Mouse (Mus musculus): ENCODE results near the gene Hoxb4. TPM values are rescaled to one million over a fixed set of nuclear protein-coding genes. Genes with fewer than 3 reads are reported as not detected.

Hoxb4 gene
- polyA plus RNA-seq, 1 experiment from 2014 or later: not detected

GRCm38 (mm10) chr11:96313806-96314428, 4.2 kb upstream of the Hoxb4 start:
- H3K9ac ChIP-seq (replicated peaks; ENCODE audit: low read depth, low read length): no peak overlapping the region
- peaks cover 96% of the 10 kb centered on the region for H3K27me3 ChIP-seq (replicated peaks; ENCODE audit: control insufficient read depth, insufficient read depth, low read length)
- WGBS: 6% methylated on average over 12 of the region's 12 CpGs
- no peak for ATAC-seq
- no peaks in the 10 kb centered on the region for H3K9me3 ChIP-seq (ENCODE audit: control insufficient read depth, low read length)
- H3K4me3 ChIP-seq (replicated peaks; ENCODE audit: low read length): no peak overlapping the region
- no peaks in the 10 kb centered on the region for H3K36me3 ChIP-seq (ENCODE audit: control insufficient read depth, insufficient read depth)
- no peaks in the 10 kb centered on the region for H3K4me1 ChIP-seq (replicated peaks; ENCODE audit: control insufficient read depth, insufficient read depth, low read length)
- H3K4me2 ChIP-seq (ENCODE audit: low read length): no peak overlapping the region
- no peak overlapping the region for H3K27ac ChIP-seq (ENCODE audit: low read length)

GRCm38 (mm10) chr11:96314671-96315343, 3.3 kb upstream of the Hoxb4 start:
- no peaks in the 10 kb centered on the region for H3K4me1 ChIP-seq (replicated peaks; ENCODE audit: control insufficient read depth, insufficient read depth, low read length)
- no peak overlapping the region for H3K9ac ChIP-seq (replicated peaks; ENCODE audit: low read depth, low read length)
- no peak overlapping the region for H3K4me2 ChIP-seq (ENCODE audit: low read length)
- H3K4me3 ChIP-seq (replicated peaks; ENCODE audit: low read length): no peak overlapping the region
- ATAC-seq: no peak
- WGBS: 2% methylated on average over 34 of the region's 34 CpGs
- H3K9me3 ChIP-seq (ENCODE audit: control insufficient read depth, low read length): no peaks in the 10 kb centered on the region
- H3K27ac ChIP-seq (ENCODE audit: low read length): no peak overlapping the region
- peaks cover 96% of the 10 kb centered on the region for H3K27me3 ChIP-seq (replicated peaks; ENCODE audit: control insufficient read depth, insufficient read depth, low read length)
- H3K36me3 ChIP-seq (ENCODE audit: control insufficient read depth, insufficient read depth): no peaks in the 10 kb centered on the region

GRCm38 (mm10) chr11:96315344-96315681, 2.8 kb upstream of the Hoxb4 start:
- Histone ChIP-seq H3K9ac (replicated peaks; ENCODE audit: low read depth, low read length) (no peak overlapping the region), H3K4me1 (replicated peaks; ENCODE audit: control insufficient read depth, insufficient read depth, low read length) (no peaks in the 10 kb centered on the region), H3K4me2 (ENCODE audit: low read length) (no peak overlapping the region), H3K27ac (ENCODE audit: low read length) (no peak overlapping the region), H3K27me3 (replicated peaks; ENCODE audit: control insufficient read depth, insufficient read depth, low read length) (peaks cover 96% of the 10 kb centered on the region), H3K9me3 (ENCODE audit: control insufficient read depth, low read length) (no peaks in the 10 kb centered on the region), H3K36me3 (ENCODE audit: control insufficient read depth, insufficient read depth) (no peaks in the 10 kb centered on the region), H3K4me3 (replicated peaks; ENCODE audit: low read length) (no peak overlapping the region)
- ATAC-seq: no peak
- WGBS: under 1% methylated on average over 5 of the region's 5 CpGs

GRCm38 (mm10) chr11:96316696-96317607, 1.1 kb upstream of the Hoxb4 start:
- Histone ChIP-seq H3K27ac (ENCODE audit: low read length) (no peak overlapping the region), H3K4me1 (replicated peaks; ENCODE audit: control insufficient read depth, insufficient read depth, low read length) (no peaks in the 10 kb centered on the region), H3K36me3 (ENCODE audit: control insufficient read depth, insufficient read depth) (no peaks in the 10 kb centered on the region), H3K9me3 (ENCODE audit: control insufficient read depth, low read length) (no peaks in the 10 kb centered on the region), H3K4me2 (ENCODE audit: low read length) (no peak overlapping the region), H3K4me3 (replicated peaks; ENCODE audit: low read length) (no peak overlapping the region), H3K27me3 (replicated peaks; ENCODE audit: control insufficient read depth, insufficient read depth, low read length) (peaks cover 95% of the 10 kb centered on the region), H3K9ac (replicated peaks; ENCODE audit: low read depth, low read length) (no peak overlapping the region)
- no peak for ATAC-seq
- WGBS: 6% methylated on average over 18 of the region's 18 CpGs

- H3K9ac ChIP-seq (replicated peaks; ENCODE audit: low read depth, low read length): no peak overlapping the region
- no peaks in the 10 kb centered on the region for H3K36me3 ChIP-seq (ENCODE audit: control insufficient read depth, insufficient read depth)
- H3K27ac ChIP-seq (ENCODE audit: low read length): no peak overlapping the region
- H3K4me2 ChIP-seq (ENCODE audit: low read length): peak overlapping the region; percentile 5; the same call in 1 of the 2 replicates
- 0% methylated on average over 43 of the region's 45 CpGs for WGBS
- ATAC-seq: no peak
- H3K27me3 ChIP-seq (replicated peaks; ENCODE audit: control insufficient read depth, insufficient read depth, low read length): peaks cover 94% of the 10 kb centered on the region
- no peaks in the 10 kb centered on the region for H3K9me3 ChIP-seq (ENCODE audit: control insufficient read depth, low read length)
- no peaks in the 10 kb centered on the region for H3K4me1 ChIP-seq (replicated peaks; ENCODE audit: control insufficient read depth, insufficient read depth, low read length)
- H3K4me3 ChIP-seq (replicated peaks; ENCODE audit: low read length): no peak overlapping the region
Observed at GRCm38 (mm10) chr11:96318368-96319070, 452 bp downstream of the Hoxb4 start.

GRCm38 (mm10) chr11:96319071-96319902, 1.2 kb downstream of the Hoxb4 start:
- Histone ChIP-seq H3K4me2 (ENCODE audit: low read length) (no peak overlapping the region), H3K27ac (ENCODE audit: low read length) (no peak overlapping the region), H3K36me3 (ENCODE audit: control insufficient read depth, insufficient read depth) (no peaks in the 10 kb centered on the region), H3K27me3 (replicated peaks; ENCODE audit: control insufficient read depth, insufficient read depth, low read length) (peaks cover 96% of the 10 kb centered on the region), H3K4me1 (replicated peaks; ENCODE audit: control insufficient read depth, insufficient read depth, low read length) (no peaks in the 10 kb centered on the region), H3K9ac (replicated peaks; ENCODE audit: low read depth, low read length) (no peak overlapping the region), H3K4me3 (replicated peaks; ENCODE audit: low read length) (no peak overlapping the region), H3K9me3 (ENCODE audit: control insufficient read depth, low read length) (no peaks in the 10 kb centered on the region)
- ATAC-seq: no peak
- under 1% methylated on average over 31 of the region's 34 CpGs for WGBS

GRCm38 (mm10) chr11:96319910-96320309, 1.8 kb downstream of the Hoxb4 start:
- Histone ChIP-seq H3K4me2 (ENCODE audit: low read length) (no peak overlapping the region), H3K9ac (replicated peaks; ENCODE audit: low read depth, low read length) (no peak overlapping the region), H3K4me1 (replicated peaks; ENCODE audit: control insufficient read depth, insufficient read depth, low read length) (no peaks in the 10 kb centered on the region), H3K27me3 (replicated peaks; ENCODE audit: control insufficient read depth, insufficient read depth, low read length) (peaks cover 98% of the 10 kb centered on the region), H3K36me3 (ENCODE audit: control insufficient read depth, insufficient read depth) (no peaks in the 10 kb centered on the region), H3K4me3 (replicated peaks; ENCODE audit: low read length) (no peak overlapping the region), H3K27ac (ENCODE audit: low read length) (no peak overlapping the region), H3K9me3 (ENCODE audit: control insufficient read depth, low read length) (no peaks in the 10 kb centered on the region)
- under 1% methylated on average over 29 of the region's 29 CpGs for WGBS
- ATAC-seq: no peak

GRCm38 (mm10) chr11:96320688-96321087, 2.6 kb downstream of the Hoxb4 start:
- Histone ChIP-seq H3K27me3 (replicated peaks; ENCODE audit: control insufficient read depth, insufficient read depth, low read length) (peaks cover 98% of the 10 kb centered on the region), H3K36me3 (ENCODE audit: control insufficient read depth, insufficient read depth) (no peaks in the 10 kb centered on the region), H3K9ac (replicated peaks; ENCODE audit: low read depth, low read length) (no peak overlapping the region), H3K27ac (ENCODE audit: low read length) (no peak overlapping the region), H3K4me3 (replicated peaks; ENCODE audit: low read length) (no peak overlapping the region), H3K4me1 (replicated peaks; ENCODE audit: control insufficient read depth, insufficient read depth, low read length) (no peaks in the 10 kb centered on the region), H3K4me2 (ENCODE audit: low read length) (no peak overlapping the region), H3K9me3 (ENCODE audit: control insufficient read depth, low read length) (no peaks in the 10 kb centered on the region)
- 0% methylated on average over 17 of the region's 17 CpGs for WGBS
- no peak for ATAC-seq

Data from forebrain, embryonic 16.5 days (tissue).